Mouse (Mus musculus) C2C12 (cell line): ENCODE measurements at regions not wholly inside any gene's neighbourhood (a gene's known extent, or its start where the extent isn't known, plus 50 kb on each side); places are given as distances from the start of the nearest gene placed in this dataset.

ENCODE experiments used
- CEBPB ChIP-seq: IDR thresholded peaks from one replicate; pipeline ENCODE4 v1.6.1; 2011; ENCODE audit warnings: low read depth, mild to moderate bottlenecking, control low read depth, moderate library complexity
- CTCF ChIP-seq: IDR thresholded peaks from one replicate; pipeline ENCODE4 v1.5.1; 2011; ENCODE audit not compliant: control insufficient read depth, insufficient read depth, insufficient read length
- FOSL1 ChIP-seq: IDR thresholded peaks from one replicate; pipeline ENCODE4 v1.8.0; 2011; ENCODE audit warnings: mild to moderate bottlenecking, low read length; ENCODE audit not compliant: poor library complexity, insufficient read depth, severe bottlenecking
- MAX ChIP-seq: IDR thresholded peaks from one replicate; pipeline ENCODE4 v1.6.1; 2011; ENCODE audit warnings: mild to moderate bottlenecking, control low read depth
- MYOD1 ChIP-seq: IDR thresholded peaks from one replicate; pipeline ENCODE4 v1.6.1; 2011; ENCODE audit warnings: low read depth; ENCODE audit not compliant: control insufficient read depth, insufficient read length

GRCm38 (mm10) chr14:103984349-103984748 is 140.1 kb upstream of the Ednrb start:
- TF ChIP-seq CTCF (no peak), FOSL1 (no peak), MYOD1 (no peak), CEBPB (no peak), MAX (no peak)
